Mouse (Mus musculus) liver, embryonic 16.5 days (tissue): Measurements from ENCODE around the gene Fblim1. TPM values are rescaled to one million over a fixed set of nuclear protein-coding genes. Genes with fewer than 3 reads are reported as not detected.
A peak's percentile ranks its signal among the peaks of the same experiment; 100 is the strongest.

ENCODE experiments used
- ATAC-seq: fragments of 200-750 bp; cut with Nextera tagmentation; 2 replicates; pipeline ENCODE4 v1.8.0; 2017; ENCODE audit warnings: low read depth, mild to moderate bottlenecking, moderate number of reproducible peaks, moderate library complexity
- H3K27ac ChIP-seq: fragments of 300-500 bp; sonication (generic); 2 replicates; pipeline ENCODE4 v1.5.1; 2014; ENCODE audit warnings: mild to moderate bottlenecking, low read length
- H3K27me3 ChIP-seq: fragments of 300-500 bp; sonication (generic); 2 replicates; pipeline ENCODE4 v1.6.1; 2014; ENCODE audit warnings: low read depth, low read length, mixed read lengths; ENCODE audit not compliant: control insufficient read depth, insufficient read depth
- H3K36me3 ChIP-seq: fragments of 300-500 bp; sonication (generic); 2 replicates; pipeline ENCODE4 v1.6.1; 2014; ENCODE audit warnings: mild to moderate bottlenecking; ENCODE audit not compliant: control insufficient read depth, insufficient read depth
- H3K4me1 ChIP-seq: fragments of 300-500 bp; sonication (generic); 2 replicates; pipeline ENCODE4 v1.6.1; 2014; ENCODE audit warnings: low read depth, low read length, mixed read lengths; ENCODE audit not compliant: control insufficient read depth
- H3K4me2 ChIP-seq: fragments of 300-500 bp; sonication (generic); 2 replicates; pipeline ENCODE4 v1.6.1; 2014; ENCODE audit warnings: low read depth, low read length, mixed read lengths
- H3K4me3 ChIP-seq: fragments of 300-500 bp; sonication (generic); 2 replicates; pipeline ENCODE4 v1.5.1; 2014; ENCODE audit warnings: low read depth, mild to moderate bottlenecking, low read length
- H3K9ac ChIP-seq: fragments of 300-500 bp; sonication (generic); 2 replicates; pipeline ENCODE4 v1.6.1; 2014; ENCODE audit warnings: low read depth, low read length
- H3K9me3 ChIP-seq: fragments of 300-500 bp; sonication (generic); replicated peaks from 2 replicates; pipeline ENCODE4 v1.6.1; 2016; ENCODE audit warnings: low read length; ENCODE audit not compliant: control insufficient read depth
- WGBS: fragments of 180-500 bp; shearing (Covaris S2); extraction: QIAGEN DNeasy Blood & Tissue Kit; methylation state at CpG from one replicate; pipeline ENCODE4 v1.1.7; 2014; ENCODE audit not compliant: insufficient replicate concordance; 5-methylcytosine and 5-hydroxymethylcytosine counted together
- polyA plus RNA-seq: library from polyadenylated mRNA; unstranded; fragments of >200 nt; fragmentation: Nextera tagmentation; extraction: Ambion mirVana; gene quantifications from 2 replicates; pipeline ENCODE4 v1.2.1, GENCODE M21; 2015

Gene Fblim1
- polyA plus RNA-seq, 1 experiment from 2014 or later: 2.3 TPM

DNA sequence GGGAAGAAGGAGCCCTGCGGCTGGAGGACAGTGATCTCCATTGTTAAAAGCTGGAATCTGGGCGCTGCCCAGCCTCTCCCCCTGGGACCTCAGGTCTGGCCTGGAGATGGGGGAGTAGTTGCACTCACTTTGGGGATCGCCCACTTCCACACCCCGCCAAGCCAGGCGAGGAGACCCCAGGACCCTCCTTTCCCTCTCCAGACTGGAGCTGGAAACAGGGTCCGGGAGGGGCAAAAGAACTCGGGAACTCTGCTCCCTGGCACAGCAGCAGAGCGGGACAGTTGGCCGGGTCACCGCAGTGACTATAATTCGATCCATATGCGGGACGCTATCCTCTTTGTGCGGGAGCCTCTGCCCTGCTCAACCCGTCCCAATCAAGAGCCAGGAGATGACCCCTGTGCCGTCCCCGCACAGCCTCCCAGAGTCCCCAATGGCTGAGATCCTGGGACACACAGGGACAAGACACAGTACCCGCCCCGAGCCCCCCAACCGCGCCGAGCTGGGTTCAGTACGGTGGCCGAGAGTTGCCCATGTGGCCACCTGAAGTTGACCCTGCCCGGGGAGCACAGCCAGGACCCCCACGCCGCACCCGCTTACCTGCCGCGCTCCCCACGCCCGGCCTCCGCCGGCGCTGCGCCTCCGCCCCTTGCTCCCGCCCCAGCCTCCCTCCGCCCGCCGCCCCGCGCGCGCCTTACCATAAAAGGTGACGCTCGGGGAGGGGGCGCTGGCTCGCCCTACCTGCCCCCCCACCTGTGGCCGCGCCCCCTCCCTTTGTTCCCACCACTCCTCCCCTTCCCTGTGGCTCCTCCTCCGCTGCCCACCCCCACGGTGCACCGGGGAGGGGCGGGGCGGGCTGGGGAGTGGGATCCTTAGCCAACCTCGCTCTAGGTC lies 6.4 kb downstream of the Fblim1 start:
- peaks cover 35% of the 10 kb centered on the region for H3K27me3 ChIP-seq
- H3K4me1 ChIP-seq: no peaks in the 10 kb centered on the region; the same call in 1 of the 2 replicates
- 2% methylated on average over 45 of the region's 57 CpGs for whole genome bisulfite sequencing

DNA sequence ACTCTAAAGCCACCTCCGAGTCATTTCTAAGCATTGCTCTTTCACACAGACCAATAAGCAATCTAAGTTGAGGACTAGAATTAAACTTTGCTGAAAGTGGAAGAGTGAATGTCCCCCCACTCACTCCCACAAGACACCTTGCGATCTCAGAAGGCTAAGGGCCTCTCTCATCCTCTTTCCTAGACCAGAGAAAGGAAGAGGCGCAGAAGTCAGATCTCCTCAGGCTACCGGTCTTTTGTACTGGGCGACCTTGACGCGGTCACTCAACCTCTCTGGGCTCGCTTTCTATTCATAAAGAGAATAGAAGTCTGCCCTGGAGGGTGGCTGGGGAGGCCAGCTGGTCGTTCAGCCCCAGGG lies 7.0 kb downstream of the Fblim1 start:
- Histone ChIP-seq H3K9ac (no peak overlapping the region), H3K4me3 (peak overlapping the region; percentile 48), H3K9me3 (no peaks in the 10 kb centered on the region), H3K4me1 (no peaks in the 10 kb centered on the region; the same call in 1 of the 2 replicates), H3K27me3 (peaks cover 35% of the 10 kb centered on the region), H3K36me3 (no peaks in the 10 kb centered on the region), H3K27ac (no peak overlapping the region), H3K4me2 (peak overlapping the region; percentile 54)
- 0 out of 2 replicates have a peak, but pooled peaks have one; percentile 8 for ATAC-seq
- WGBS: 2% methylated on average over 9 of the region's 9 CpGs

More for the DNA sequence above, 6.4 kb downstream of the Fblim1 start:
- H3K27ac ChIP-seq: no peak overlapping the region
- no peak overlapping the region for H3K9ac ChIP-seq
- ATAC-seq: peak; percentile 8
- H3K4me3 ChIP-seq: peak overlapping the region; percentile 48
- H3K4me2 ChIP-seq: peak overlapping the region; percentile 54
- H3K36me3 ChIP-seq: no peaks in the 10 kb centered on the region
- H3K9me3 ChIP-seq: no peaks in the 10 kb centered on the region

DNA sequence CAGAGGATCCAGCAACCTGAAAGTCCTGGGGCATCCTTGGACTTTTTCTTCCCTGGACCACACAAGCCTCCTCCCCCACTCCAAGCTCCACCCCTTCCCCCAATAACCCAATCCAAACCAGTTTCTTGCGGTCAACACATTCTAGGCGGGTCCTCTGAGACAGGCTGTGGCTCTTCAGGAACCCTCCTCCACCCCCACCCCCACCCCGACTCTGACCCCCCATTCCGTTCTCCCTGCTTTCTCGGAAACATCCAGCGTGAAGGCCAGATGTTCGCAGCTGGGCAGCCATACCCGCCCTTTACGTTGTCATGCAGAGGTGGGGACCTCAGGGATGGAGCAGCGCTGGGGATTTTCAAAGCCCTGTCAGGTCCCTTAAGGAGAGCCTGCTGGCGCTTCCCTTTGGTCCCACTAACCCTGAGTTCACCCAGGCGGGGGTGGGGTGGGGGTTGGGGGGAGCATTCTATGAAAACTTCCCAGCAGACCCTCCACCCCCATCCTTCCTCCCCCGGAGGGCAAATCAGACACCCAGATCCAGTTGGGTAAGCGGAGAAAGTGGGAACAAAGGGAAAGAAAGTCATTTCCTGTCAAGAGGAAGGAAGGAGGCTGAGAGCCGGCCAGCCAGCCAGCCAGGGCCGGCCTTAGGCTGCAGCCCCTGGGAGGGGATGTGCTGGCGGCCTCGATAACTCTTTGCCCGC lies 7.5 kb downstream of the Fblim1 start:
- H3K4me2 ChIP-seq: peak overlapping the region; percentile 2; the same call in 1 of the 2 replicates
- WGBS: 2% methylated on average over 19 of the region's 19 CpGs
- 0 out of 2 replicates have a peak, but pooled peaks have one; percentile 27 for ATAC-seq
- peaks cover 35% of the 10 kb centered on the region for H3K27me3 ChIP-seq
- H3K27ac ChIP-seq: no peak overlapping the region
- H3K9ac ChIP-seq: no peak overlapping the region
- H3K9me3 ChIP-seq: no peaks in the 10 kb centered on the region
- no peak overlapping the region for H3K4me3 ChIP-seq
- no peaks in the 10 kb centered on the region for H3K36me3 ChIP-seq
- no peaks in the 10 kb centered on the region; the same call in 1 of the 2 replicates for H3K4me1 ChIP-seq

GRCm38 (mm10) chr4:141596700-141597328 lies 9.1 kb downstream of the Fblim1 start:
- no peak overlapping the region for H3K9ac ChIP-seq
- no peak overlapping the region for H3K4me2 ChIP-seq
- H3K36me3 ChIP-seq: no peaks in the 10 kb centered on the region
- WGBS: 54% methylated on average over 8 of the region's 8 CpGs
- no peaks in the 10 kb centered on the region; the same call in 1 of the 2 replicates for H3K4me1 ChIP-seq
- H3K27ac ChIP-seq: no peak overlapping the region
- H3K4me3 ChIP-seq: no peak overlapping the region
- H3K27me3 ChIP-seq: peaks cover 35% of the 10 kb centered on the region
- no peaks in the 10 kb centered on the region for H3K9me3 ChIP-seq
- ATAC-seq: no peak

DNA sequence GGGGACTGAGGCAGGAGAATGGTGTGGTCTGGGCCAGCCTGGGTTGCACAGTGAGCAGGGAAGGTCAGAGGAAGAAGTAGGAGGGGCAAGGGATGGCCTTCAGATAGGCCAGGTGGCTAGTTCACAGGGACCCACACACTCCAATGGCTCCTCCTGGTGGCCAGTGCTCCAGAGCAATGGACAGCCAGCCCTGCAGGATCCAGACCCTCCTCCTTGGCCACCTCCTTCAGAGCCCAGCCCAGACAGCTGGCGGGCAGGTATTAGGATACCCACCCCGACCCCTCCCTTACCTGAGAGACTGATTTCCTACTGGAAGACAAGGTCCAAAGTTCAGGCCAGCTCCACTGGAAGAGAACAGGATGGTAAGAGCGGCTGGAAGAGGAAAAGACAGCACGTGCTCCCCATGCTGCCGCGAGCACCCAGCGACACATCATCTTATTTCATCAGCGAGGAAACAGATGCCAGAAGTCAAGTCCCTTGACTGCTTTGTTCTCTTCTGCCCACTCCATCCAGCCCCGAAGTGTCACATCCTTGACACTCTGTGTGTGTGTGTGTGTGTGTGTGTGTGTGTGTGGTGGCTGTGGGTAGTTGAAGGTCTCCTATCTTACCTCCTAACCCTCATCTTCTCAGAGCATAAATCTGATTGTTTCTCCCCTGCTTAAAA lies 10.2 kb downstream of the Fblim1 start:
- no peak overlapping the region for H3K4me3 ChIP-seq
- no peaks in the 10 kb centered on the region for H3K36me3 ChIP-seq
- peaks cover 35% of the 10 kb centered on the region for H3K27me3 ChIP-seq
- no peak overlapping the region for H3K9ac ChIP-seq
- no peak overlapping the region for H3K27ac ChIP-seq
- ATAC-seq: no peak
- H3K4me1 ChIP-seq: no peaks in the 10 kb centered on the region; the same call in 1 of the 2 replicates
- no peaks in the 10 kb centered on the region for H3K9me3 ChIP-seq
- 71% methylated on average over 9 of the region's 9 CpGs for WGBS
- no peak overlapping the region for H3K4me2 ChIP-seq

GRCm38 (mm10) chr4:141595138-141595537 lies 10.8 kb downstream of the Fblim1 start:
- 79% methylated on average over 11 of the region's 11 CpGs for WGBS
- no peak for ATAC-seq
- H3K9ac ChIP-seq: no peak overlapping the region

DNA sequence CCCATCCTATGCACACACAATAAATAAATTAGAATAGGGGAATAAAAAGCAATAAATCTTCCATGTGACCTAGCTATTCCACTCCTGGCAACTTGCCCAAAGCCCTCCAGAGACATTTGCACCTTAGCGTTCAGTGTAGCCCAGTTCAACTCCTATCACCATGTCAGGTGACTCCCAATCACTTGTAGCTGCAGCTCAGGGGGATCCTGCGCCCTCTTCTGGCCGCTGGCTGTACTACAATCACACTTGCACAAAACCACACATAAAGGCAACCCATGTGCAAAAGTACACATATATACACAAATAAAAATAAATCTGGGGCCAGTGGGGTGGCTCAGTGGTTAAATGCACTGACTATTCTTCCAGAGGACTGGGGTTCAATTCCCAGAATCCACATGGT lies 14.3 kb downstream of the Fblim1 start:
- Histone ChIP-seq H3K9me3 (no peaks in the 10 kb centered on the region), H3K27me3 (no peaks in the 10 kb centered on the region), H3K36me3 (no peaks in the 10 kb centered on the region), H3K9ac (no peak overlapping the region), H3K27ac (no peak overlapping the region), H3K4me3 (no peak overlapping the region), H3K4me1 (no peaks in the 10 kb centered on the region), H3K4me2 (no peak overlapping the region)
- no peak for ATAC-seq
- WGBS: 16% methylated on average over 3 of the region's 3 CpGs

More at GRCm38 (mm10) chr4:141595138-141595537, 10.8 kb downstream of the Fblim1 start:
- no peak overlapping the region for H3K4me2 ChIP-seq
- H3K4me3 ChIP-seq: no peak overlapping the region
- H3K4me1 ChIP-seq: no peaks in the 10 kb centered on the region; the same call in 1 of the 2 replicates
- no peaks in the 10 kb centered on the region for H3K36me3 ChIP-seq
- H3K27ac ChIP-seq: no peak overlapping the region
- peaks cover 29% of the 10 kb centered on the region for H3K27me3 ChIP-seq
- H3K9me3 ChIP-seq: no peaks in the 10 kb centered on the region

- H3K9me3 ChIP-seq: no peaks in the 10 kb centered on the region
- no peak overlapping the region for H3K4me2 ChIP-seq
- H3K4me1 ChIP-seq: no peaks in the 10 kb centered on the region
- H3K27me3 ChIP-seq: no peaks in the 10 kb centered on the region
- H3K27ac ChIP-seq: no peak overlapping the region
- no peak for ATAC-seq
- no peak overlapping the region for H3K4me3 ChIP-seq
- no peaks in the 10 kb centered on the region for H3K36me3 ChIP-seq
- no peak overlapping the region for H3K9ac ChIP-seq
- WGBS: 72% methylated on average over 8 of the region's 8 CpGs
These were observed 22.0 kb downstream of the Fblim1 start for GRCm38 (mm10) chr4:141583919-141584318.
